16 mouse cellular contexts compared by ENCODE assay signal in the genomic region with DNA sequence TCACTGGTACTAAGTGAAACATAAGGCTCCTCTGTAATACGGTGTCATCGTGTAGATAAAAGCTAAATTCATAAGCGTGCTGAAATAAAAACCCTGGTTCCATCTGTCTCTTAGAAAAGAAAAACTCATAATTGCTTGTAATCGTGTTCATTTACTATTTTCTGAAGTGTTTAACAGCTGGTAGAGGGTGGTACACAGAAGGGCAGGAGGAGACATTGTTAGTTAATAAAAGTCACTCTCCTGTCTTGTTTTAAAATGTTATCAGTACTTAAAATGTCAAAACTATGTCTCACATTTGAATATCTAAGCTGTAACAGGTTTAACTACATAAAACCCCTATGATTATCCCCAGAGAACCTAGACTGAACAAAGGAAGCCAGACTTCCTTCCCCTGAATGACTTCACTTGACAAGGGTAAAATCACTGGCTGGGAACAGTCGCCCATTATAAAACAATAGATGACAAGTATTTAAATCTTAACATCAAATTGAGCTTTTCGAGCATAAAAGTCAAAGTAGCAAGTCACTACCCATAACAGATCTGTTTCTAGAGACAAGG.
"Had no signal": no experiment of that assay in that cellular context is flagged by ENCODE, and none has a peak within 500 bp of the region (broad histone marks: within the 10 kb centered on the region; RNA-seq: fewer than 3 reads in every experiment).

No protein-coding gene starts in this region.

- H3K4me2 ChIP-seq: liver, embryonic 11.5 days; lung, embryonic 14.5 days; midbrain, embryonic 11.5 days; midbrain, embryonic 15.5 days; neural tube, embryonic 12.5 days had no signal

- H3K36me3 ChIP-seq: limb, embryonic 10.5 days; midbrain, embryonic 15.5 days; neural tube, embryonic 12.5 days had no signal

- ATAC-seq: midbrain, embryonic 15.5 days had no signal

- H3K4me3 ChIP-seq: left cerebral cortex, adult 2 months; limb, embryonic 10.5 days; midbrain, embryonic 15.5 days; neural tube, embryonic 12.5 days had no signal

- DNase-seq: kidney, adult 9 months; kidney, postnatal 36 days; lung, embryonic 14.5 days; lung, postnatal 10 days; lung, postnatal 4 days; right cerebral cortex, postnatal 4 days; spleen, adult 18-20 months; thymus, adult 18-20 months; thymus, postnatal 14 days had no signal

- H3K27me3 ChIP-seq: midbrain, embryonic 15.5 days; neural tube, embryonic 12.5 days had no signal

- H3K27ac ChIP-seq: kidney, postnatal 0 days; left cerebral cortex, adult 2 months; limb, embryonic 10.5 days; midbrain, embryonic 15.5 days; neural tube, embryonic 12.5 days had no signal

- H3K4me1 ChIP-seq: limb, embryonic 10.5 days; midbrain, embryonic 15.5 days; neural tube, embryonic 12.5 days had no signal

- H3K9me3 ChIP-seq: limb, embryonic 10.5 days; midbrain, embryonic 15.5 days; neural tube, embryonic 12.5 days had no signal

- H3K9ac ChIP-seq: lung, embryonic 14.5 days; midbrain, embryonic 15.5 days; neural tube, embryonic 12.5 days had no signal
